Mouse (Mus musculus) heart, embryonic 11.5 days (tissue): ENCODE results near the gene Mrps26. TPM values are rescaled to one million over a fixed set of nuclear protein-coding genes. Genes with fewer than 3 reads are reported as not detected.

Experiments
- ATAC-seq: fragments of 200-750 bp; cut with Nextera tagmentation; replicated peaks from 2 replicates; pipeline ENCODE4 v1.8.0; 2017; ENCODE audit warnings: moderate library complexity; ENCODE audit not compliant: insufficient number of reproducible peaks, low FRiP score, low TSS enrichment
- H3K27ac ChIP-seq: fragments of 300-500 bp; sonication (generic); 2 replicates; pipeline ENCODE4 v1.5.1; 2014; ENCODE audit warnings: mild to moderate bottlenecking, low read depth, low read length
- H3K27me3 ChIP-seq: fragments of 300-500 bp; sonication (generic); 2 replicates; pipeline ENCODE4 v1.6.1; 2014; ENCODE audit warnings: mild to moderate bottlenecking, low read length, mixed read lengths; ENCODE audit not compliant: control insufficient read depth, insufficient read depth
- H3K36me3 ChIP-seq: fragments of 300-500 bp; sonication (generic); 2 replicates; pipeline ENCODE4 v1.6.1; 2014; ENCODE audit warnings: mild to moderate bottlenecking, low read length, moderate library complexity, mixed read lengths; ENCODE audit not compliant: control insufficient read depth, insufficient read depth
- H3K4me1 ChIP-seq: fragments of 300-500 bp; sonication (generic); 2 replicates; pipeline ENCODE4 v1.6.1; 2014; ENCODE audit warnings: low read length; ENCODE audit not compliant: control insufficient read depth, insufficient read depth
- H3K4me2 ChIP-seq: fragments of 300-500 bp; sonication (generic); 2 replicates; pipeline ENCODE4 v1.6.1; 2014; ENCODE audit warnings: mild to moderate bottlenecking, moderate library complexity
- H3K4me3 ChIP-seq: fragments of 300-500 bp; sonication (generic); 2 replicates; pipeline ENCODE4 v1.5.1; 2014; ENCODE audit warnings: low read depth, low read length
- H3K9ac ChIP-seq: fragments of 300-500 bp; sonication (generic); 2 replicates; pipeline ENCODE4 v1.6.1; 2014; ENCODE audit warnings: mild to moderate bottlenecking, low read depth, low read length, moderate library complexity
- H3K9me3 ChIP-seq: fragments of 300-500 bp; sonication (generic); replicated peaks from 2 replicates; pipeline ENCODE4 v1.6.1; 2016; ENCODE audit warnings: low read length; ENCODE audit not compliant: control insufficient read depth
- WGBS: fragments of 180-500 bp; shearing (Covaris S2); extraction: QIAGEN DNeasy Blood & Tissue Kit; methylation state at CpG from one replicate; pipeline ENCODE4 v1.1.7; 2014; ENCODE audit not compliant: insufficient replicate concordance; 5-methylcytosine and 5-hydroxymethylcytosine counted together
- microRNA-seq: library from miRNA; unstranded; fragments of <30 nt; microRNA quantifications from one replicate; pipeline ENCODE4, GENCODE M21; 2016; ENCODE audit warnings: borderline number of aligned reads
- polyA plus RNA-seq: library from polyadenylated mRNA; unstranded; fragments of >200 nt; fragmentation: Nextera tagmentation; extraction: Ambion mirVana; gene quantifications from 2 replicates; pipeline ENCODE4 v1.2.1, GENCODE M21; 2014

The Mrps26 gene
- polyA plus RNA-seq, 1 experiment from 2014 or later, result 79.9 TPM

GRCm38 (mm10) chr2:130591016-130591415 lies 27.5 kb downstream of the Mrps26 start:
- no peaks in the 10 kb centered on the region for H3K4me1 ChIP-seq
- no peaks in the 10 kb centered on the region for H3K9me3 ChIP-seq
- H3K27me3 ChIP-seq, result no peaks in the 10 kb centered on the region
- whole genome bisulfite sequencing, result 95% methylated on average over 2 of the region's 2 CpGs
- H3K9ac ChIP-seq, result no peak overlapping the region
- ATAC-seq, result no peak
- H3K36me3 ChIP-seq, result peaks cover 2% of the 10 kb centered on the region; the same call in 1 of the 2 replicates
- no peak overlapping the region for H3K4me2 ChIP-seq
- no peak overlapping the region for H3K4me3 ChIP-seq
- H3K27ac ChIP-seq, result no peak overlapping the region

- H3K9me3 ChIP-seq, result no peaks in the 10 kb centered on the region
- ATAC-seq, result no peak
- H3K4me1 ChIP-seq, result no peaks in the 10 kb centered on the region
- H3K4me2 ChIP-seq, result no peak overlapping the region
- H3K27me3 ChIP-seq, result no peaks in the 10 kb centered on the region
- no peak overlapping the region for H3K27ac ChIP-seq
- 63% methylated on average over 1 of the region's 1 CpGs for WGBS
- H3K36me3 ChIP-seq, result peaks cover 8% of the 10 kb centered on the region; the same call in 1 of the 2 replicates
- H3K9ac ChIP-seq, result no peak overlapping the region
- H3K4me3 ChIP-seq, result no peak overlapping the region
Measured at GRCm38 (mm10) chr2:130595596-130595995, 32.1 kb downstream of the Mrps26 start.

- Histone ChIP-seq H3K9ac (no peak overlapping the region), H3K4me3 (no peak overlapping the region), H3K27me3 (no peaks in the 10 kb centered on the region), H3K9me3 (no peaks in the 10 kb centered on the region), H3K4me1 (no peaks in the 10 kb centered on the region), H3K27ac (no peak overlapping the region), H3K36me3 (peaks cover 8% of the 10 kb centered on the region; the same call in 1 of the 2 replicates), H3K4me2 (no peak overlapping the region)
- no peak for ATAC-seq
- WGBS, result 38% methylated on average over 1 of the region's 1 CpGs
Measured at GRCm38 (mm10) chr2:130597601-130598010, 34.1 kb downstream of the Mrps26 start.

GRCm38 (mm10) chr2:130598399-130598798 lies 34.9 kb downstream of the Mrps26 start:
- Histone ChIP-seq H3K27me3 (no peaks in the 10 kb centered on the region), H3K27ac (no peak overlapping the region), H3K9ac (no peak overlapping the region), H3K4me1 (no peaks in the 10 kb centered on the region), H3K9me3 (no peaks in the 10 kb centered on the region), H3K4me2 (no peak overlapping the region), H3K36me3 (peaks cover 10% of the 10 kb centered on the region; the same call in 1 of the 2 replicates), H3K4me3 (no peak overlapping the region)
- no peak for ATAC-seq
- WGBS, result 61% methylated on average over 3 of the region's 3 CpGs

GRCm38 (mm10) chr2:130602195-130602594 lies 38.7 kb downstream of the Mrps26 start:
- Histone ChIP-seq H3K27ac (no peak overlapping the region), H3K9ac (no peak overlapping the region), H3K36me3 (peaks cover 9% of the 10 kb centered on the region; the same call in 1 of the 2 replicates), H3K4me3 (no peak overlapping the region), H3K4me1 (no peaks in the 10 kb centered on the region), H3K4me2 (no peak overlapping the region), H3K27me3 (no peaks in the 10 kb centered on the region), H3K9me3 (no peaks in the 10 kb centered on the region)
- no peak for ATAC-seq
- WGBS, result 76% methylated on average over 4 of the region's 4 CpGs

GRCm38 (mm10) chr2:130613091-130613490 lies 49.5 kb downstream of the Mrps26 start:
- H3K9me3 ChIP-seq, result no peaks in the 10 kb centered on the region
- H3K4me2 ChIP-seq, result no peak overlapping the region
- H3K27me3 ChIP-seq, result no peaks in the 10 kb centered on the region
- H3K4me3 ChIP-seq, result no peak overlapping the region
- no peaks in the 10 kb centered on the region for H3K4me1 ChIP-seq
- 57% methylated on average over 3 of the region's 3 CpGs for WGBS
- H3K36me3 ChIP-seq, result peaks cover 23% of the 10 kb centered on the region
- no peak overlapping the region for H3K27ac ChIP-seq
- ATAC-seq, result no peak
- no peak overlapping the region for H3K9ac ChIP-seq

Small RNA genes within 50 kb of the gene (microRNA-seq; reads per million reads assigned to microRNA genes)
- gene Gm23876, result not detected

Other genes with a start within 250 kb of the Mrps26 start
- 27.0 and 31.2 TPM in 2 replicates for gene Cpxm1, start 166.2 kb upstream of the Mrps26 start, polyA plus RNA-seq
- not detected in 2 replicates for gene Gm28372, start 158.5 kb upstream of the Mrps26 start, polyA plus RNA-seq
- gene 1700020A23Rik, start 158.5 kb upstream of the Mrps26 start, polyA plus RNA-seq, result not detected in 2 replicates
- gene Tmem239, start 157.3 kb upstream of the Mrps26 start, polyA plus RNA-seq, result not detected in 2 replicates
- gene Vps16, start 139.4 kb upstream of the Mrps26 start, polyA plus RNA-seq, result 45.1 and 52.0 TPM in 2 replicates
- 7.4 and 7.9 TPM in 2 replicates for gene Pced1a, start 139.0 kb upstream of the Mrps26 start, polyA plus RNA-seq
- 72.9 and 79.7 TPM in 2 replicates for gene Ptpra, start 113.5 kb upstream of the Mrps26 start, polyA plus RNA-seq
- gene Oxt, start 12.4 kb downstream of the Mrps26 start, polyA plus RNA-seq, result not detected in 2 replicates
- gene Avp, start 18.8 kb downstream of the Mrps26 start, polyA plus RNA-seq, result 1.1 and 1.3 TPM in 2 replicates
- gene Fastkd5, start 66.3 kb downstream of the Mrps26 start, polyA plus RNA-seq, result 18.8 and 19.7 TPM in 2 replicates
- 8.9 and 10.4 TPM in 2 replicates for gene Ubox5, start 66.3 kb downstream of the Mrps26 start, polyA plus RNA-seq
- gene Lzts3, start 79.1 kb downstream of the Mrps26 start, polyA plus RNA-seq, result 0.66 and 0.69 TPM in 2 replicates
- 41.3 and 44.7 TPM in 2 replicates for gene Ddrgk1, start 100.9 kb downstream of the Mrps26 start, polyA plus RNA-seq
- 88.7 and 91.0 TPM in 2 replicates for gene Itpa, start 103.9 kb downstream of the Mrps26 start, polyA plus RNA-seq
- gene Slc4a11, start 133.8 kb downstream of the Mrps26 start, polyA plus RNA-seq, result 0.17 and 0.32 TPM in 2 replicates